Mouse (Mus musculus) megakaryocyte progenitor cell, adult 5-6 weeks (primary cell): ENCODE measurements at regions not wholly inside any gene's neighbourhood (a gene's known extent, or its start where the extent isn't known, plus 50 kb on each side); places are given as distances from the start of the nearest gene placed in this dataset.
A peak's percentile ranks its signal among the peaks of the same experiment; 100 is the strongest.

Experiments
- ATAC-seq: replicated peaks from 2 replicates; pipeline ENCODE4 v1.8.0; 2016; ENCODE audit warnings: mild to moderate bottlenecking, moderate TSS enrichment, inconsistent platforms; ENCODE audit not compliant: poor library complexity

DNA sequence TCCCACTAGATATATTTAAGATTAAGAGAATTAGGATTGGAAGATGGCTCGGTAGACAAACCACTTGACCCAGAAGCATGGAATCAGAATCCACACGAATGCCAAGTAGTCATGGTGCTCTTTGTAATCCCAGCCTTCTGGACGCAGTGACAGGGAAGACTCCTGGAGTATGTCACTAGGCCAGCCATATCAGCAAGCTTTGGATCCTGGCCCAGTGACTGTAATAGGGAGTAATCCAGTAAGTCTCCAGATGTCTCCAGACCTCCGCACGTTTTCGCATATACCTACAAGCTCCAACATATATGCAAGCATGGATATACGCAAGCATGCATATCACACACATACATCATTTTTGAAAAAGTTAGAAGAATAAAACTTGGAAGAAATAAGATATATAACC lies 73.9 kb upstream of the H2afz start:
- ATAC-seq, result no peak

DNA sequence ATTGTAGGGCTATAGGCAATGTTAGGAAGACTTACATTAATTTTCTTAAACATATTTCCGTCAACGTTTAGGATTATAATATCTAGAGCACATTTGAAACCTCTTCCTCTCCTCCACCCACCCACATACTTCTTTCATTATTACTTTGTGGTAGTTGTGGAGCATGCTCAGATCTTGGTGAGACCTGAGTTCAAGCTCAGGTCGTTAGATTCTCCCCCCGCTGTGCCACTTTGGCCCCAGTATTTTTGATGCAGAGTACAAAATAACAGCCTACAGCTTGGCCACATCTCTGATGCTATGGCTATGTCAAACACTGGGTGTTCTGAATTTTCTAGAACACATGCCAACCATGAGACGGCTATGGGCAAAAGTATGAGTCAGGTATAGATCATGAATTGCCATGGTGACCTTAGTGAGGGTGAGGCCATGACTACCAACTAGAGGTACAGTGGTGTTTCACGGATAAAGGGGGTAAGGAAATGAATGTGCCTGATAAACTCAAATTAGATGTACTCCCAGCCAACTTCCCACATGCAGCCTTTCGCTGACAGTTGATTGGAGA lies 68.5 kb upstream of the H2afz start:
- no peak for ATAC-seq

DNA sequence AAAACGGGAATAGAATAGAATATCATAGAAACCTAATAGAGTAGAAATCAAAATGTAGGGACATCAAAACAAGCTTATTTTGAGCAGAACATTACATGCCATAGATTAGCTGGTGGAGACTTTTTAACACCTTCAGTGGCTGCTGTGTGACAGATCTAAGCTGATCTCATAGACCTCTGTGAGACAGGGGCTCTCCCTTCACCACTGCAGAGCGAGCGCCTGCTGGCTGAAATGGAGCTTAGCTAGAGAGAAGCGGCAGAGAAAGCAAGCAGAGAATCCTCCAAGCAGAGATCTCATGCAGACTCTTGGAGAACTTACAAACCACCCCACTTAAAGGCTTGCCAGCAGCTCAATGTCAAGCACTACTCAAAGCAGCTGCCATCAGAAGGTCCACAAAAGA lies 65.5 kb upstream of the H2afz start:
- ATAC-seq, result no peak

- peak; percentile 74 for ATAC-seq
Measured at GRCm38 (mm10) chr3:137801402-137802020, 62.8 kb upstream of the H2afz start.

DNA sequence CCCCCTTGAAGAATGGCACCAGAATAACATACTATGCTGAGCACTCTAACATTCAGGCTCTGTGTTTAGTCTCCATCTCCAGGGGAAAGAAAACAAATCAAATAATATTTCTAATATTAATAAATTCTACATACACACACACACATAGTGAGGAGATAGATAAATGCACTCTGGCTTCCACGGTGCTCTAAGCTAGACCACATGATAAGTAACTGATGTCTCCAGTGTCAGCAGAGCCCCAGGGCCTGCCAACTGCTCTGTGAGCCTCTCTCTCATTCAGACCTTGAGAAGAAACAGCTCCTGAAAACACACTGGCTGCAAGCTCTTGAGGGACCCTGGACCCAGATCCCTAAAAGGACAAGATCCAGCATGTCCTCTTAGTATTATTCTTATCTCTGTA lies 56.9 kb upstream of the H2afz start:
- ATAC-seq, result no peak

DNA sequence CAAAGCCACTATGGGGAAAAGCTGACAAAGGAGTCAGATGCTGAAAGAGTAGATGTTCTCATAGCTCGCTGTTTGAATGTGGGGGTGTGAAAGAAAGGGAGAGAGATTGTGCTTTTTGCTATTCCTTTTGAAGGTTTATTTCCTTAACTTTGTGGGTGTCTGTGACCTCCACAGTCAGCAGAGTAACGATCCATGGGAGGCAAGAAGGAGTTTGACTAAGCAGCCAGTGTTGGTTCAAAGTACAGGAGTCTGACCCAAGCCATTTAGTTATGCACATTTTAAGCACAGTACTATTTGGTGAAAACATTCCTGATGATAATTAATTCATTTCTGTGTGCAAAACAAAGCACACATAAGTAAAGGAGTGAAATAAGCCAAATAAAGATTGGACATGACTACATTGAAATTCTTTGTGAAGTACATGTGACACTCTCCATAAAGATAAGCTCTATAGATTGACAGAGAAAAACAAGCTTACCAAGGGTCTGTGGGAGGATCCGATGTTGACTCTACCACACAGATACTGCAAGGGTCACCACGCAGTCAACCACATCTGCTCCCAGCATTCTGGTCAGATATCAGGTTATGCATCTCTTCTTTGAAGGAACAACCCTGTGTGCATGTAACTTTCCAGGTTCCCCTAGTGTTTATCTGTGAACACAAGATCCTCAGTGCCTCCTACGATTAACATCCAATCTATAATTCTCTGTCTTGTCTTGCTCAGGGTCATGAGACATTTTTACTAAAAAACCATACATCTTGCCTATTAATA lies 56.2 kb upstream of the H2afz start:
- ATAC-seq, result peak; percentile 44

DNA sequence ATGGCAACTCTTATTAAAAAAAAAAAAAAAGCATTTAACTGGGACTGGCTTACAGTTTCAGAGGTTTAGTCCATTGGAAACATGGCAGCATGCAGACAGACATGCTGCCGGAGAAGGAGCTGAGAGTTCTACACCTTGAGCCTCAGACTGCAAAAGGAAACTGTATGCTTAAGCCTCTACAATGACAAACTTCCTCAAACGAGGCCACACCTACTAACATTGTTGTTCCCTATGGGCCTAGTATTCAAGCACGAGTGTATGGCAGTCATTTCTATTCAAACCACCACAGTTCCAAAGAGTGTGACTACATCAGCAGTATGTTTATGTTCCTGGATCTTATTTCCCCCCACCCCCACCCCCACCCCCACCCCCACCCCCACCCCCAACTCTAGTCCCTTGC lies 54.2 kb upstream of the H2afz start:
- peak; percentile 87 for ATAC-seq
